11 mouse cellular contexts compared by ENCODE assay signal in genomic region chr4:136120041-136120440, GRCm38 (mm10). TPM values are rescaled to one million over a fixed set of nuclear protein-coding genes. Genes with fewer than 3 reads are reported as not detected.
A peak's percentile ranks its signal among the peaks of the same experiment; 100 is the strongest.
DNase-seq lines count a peak whose midpoint lies in the region; ATAC-seq and TF ChIP-seq lines count a peak whose summit lies in the region.
"Had no signal": no experiment of that assay in that cellular context is flagged by ENCODE, and none has a peak within 500 bp of the region (broad histone marks: within the 10 kb centered on the region; RNA-seq: fewer than 3 reads in every experiment).

No protein-coding gene starts in this region.

- H3K4me1 ChIP-seq in lung, embryonic 14.5 days (ENCODE audit: insufficient read depth) = no peaks in the 10 kb centered on the region
- H3K4me1 ChIP-seq in midbrain, embryonic 14.5 days (ENCODE audit: control insufficient read depth, insufficient read depth, low read length) = no peaks in the 10 kb centered on the region

- no peak overlapping the region for H3K4me2 ChIP-seq in lung, embryonic 14.5 days
- H3K4me2 ChIP-seq in midbrain, embryonic 14.5 days (ENCODE audit: low read length) = no peak overlapping the region
- H3K4me2 ChIP-seq: heart, embryonic 13.5 days had no signal

- H3K4me3 ChIP-seq in lung, embryonic 14.5 days (ENCODE audit: low read depth, low read length) = no peak overlapping the region
- no peak overlapping the region for H3K4me3 ChIP-seq in midbrain, embryonic 14.5 days (replicated peaks; ENCODE audit: low read depth, low read length)
- H3K4me3 ChIP-seq: heart, embryonic 13.5 days had no signal

- 14% methylated on average over 16 of the region's 16 CpGs for WGBS in lung, embryonic 14.5 days
- 50% methylated on average over 16 of the region's 16 CpGs for WGBS in midbrain, embryonic 14.5 days

- DNase-seq in adrenal gland, adult 2 months = peak; percentile 56
- no peak for DNase-seq in adrenal gland, postnatal 4 days (ENCODE audit: low spot score in 2 of 2)
- peak; percentile 69 for DNase-seq in lung, embryonic 14.5 days
- DNase-seq in lung, postnatal 36 days = no peak
- peak; percentile 28 to 42 for DNase-seq in kidney, adult 8-10 months
- DNase-seq in lung, postnatal 4 days = peak; percentile 45 to 77
- no peak for DNase-seq in midbrain, embryonic 14.5 days
- DNase-seq in left cerebral cortex, adult 9 months (ENCODE audit: low spot score in 2 of 2) = no peak

- TF ChIP-seq CTCF in lung, embryonic 14.5 days (IDR thresholded peaks at IDR 0.05; ENCODE audit: low read depth) = no peak

- no peaks in the 10 kb centered on the region for H3K27me3 ChIP-seq in lung, embryonic 14.5 days (ENCODE audit: insufficient read depth, low read length)
- H3K27me3 ChIP-seq in midbrain, embryonic 14.5 days (ENCODE audit: control insufficient read depth, insufficient read depth, low read length) = no peaks in the 10 kb centered on the region
- H3K27me3 ChIP-seq: heart, embryonic 13.5 days; Patski had no signal

- H3K36me3 ChIP-seq in lung, embryonic 14.5 days (ENCODE audit: insufficient read depth) = no peaks in the 10 kb centered on the region
- no peaks in the 10 kb centered on the region for H3K36me3 ChIP-seq in midbrain, embryonic 14.5 days (ENCODE audit: control insufficient read depth, insufficient read depth, low read length)
- H3K36me3 ChIP-seq: heart, embryonic 13.5 days had no signal

- no peaks in the 10 kb centered on the region for H3K9me3 ChIP-seq in lung, embryonic 14.5 days (ENCODE audit: low read depth, low read length)
- H3K9me3 ChIP-seq in midbrain, embryonic 14.5 days (ENCODE audit: control insufficient read depth, low read length) = no peaks in the 10 kb centered on the region
- H3K9me3 ChIP-seq: heart, embryonic 13.5 days had no signal

- H3K27ac ChIP-seq in lung, embryonic 14.5 days (ENCODE audit: low read depth) = no peak overlapping the region
- no peak overlapping the region for H3K27ac ChIP-seq in midbrain, embryonic 14.5 days (replicated peaks; ENCODE audit: low read depth, low read length)
- H3K27ac ChIP-seq: heart, embryonic 13.5 days had no signal

- ATAC-seq in lung, embryonic 14.5 days (ENCODE audit: insufficient read depth) = peak; percentile 42; the same call in 1 of the 2 replicates
- no peak for ATAC-seq in midbrain, embryonic 14.5 days (ENCODE audit: low FRiP score, low TSS enrichment)
- ATAC-seq: forebrain, embryonic 16.5 days; Patski had no signal

- no peak overlapping the region for H3K9ac ChIP-seq in lung, embryonic 14.5 days
- no peak overlapping the region for H3K9ac ChIP-seq in midbrain, embryonic 14.5 days (replicated peaks; ENCODE audit: low read length)
- H3K9ac ChIP-seq: heart, embryonic 13.5 days had no signal

RNA-seq across cellular contexts. Expression of gene Id3, which starts 23.3 kb away (rescaled TPM):
- 10 to 100 TPM; 31.5 to 70.5 TPM for total RNA-seq in adrenal gland, adult 2 months (2021)
- polyA plus RNA-seq in adrenal gland, adult 2 months (2012; rRNA removed) = 235 and 298 TPM in 2 replicates
- 10 to 100 TPM; 97.4 to 99.5 TPM for total RNA-seq in adrenal gland, postnatal 4 days (2021)
- 469 and 477 TPM in 2 replicates for polyA plus RNA-seq in lung, embryonic 14.5 days (2014; fragmentation: Nextera tagmentation; extraction: Ambion mirVana)
- polyA plus RNA-seq in midbrain, embryonic 14.5 days (2014; fragmentation: Nextera tagmentation; extraction: Ambion mirVana) = 108 and 140 TPM in 2 replicates

RNA-seq across cellular contexts. Expression of gene E2f2, which starts 52.2 kb away (rescaled TPM):
- 1 to 10 TPM; 1.8 to 5.1 TPM for total RNA-seq in adrenal gland, adult 2 months (2021)
- polyA plus RNA-seq in adrenal gland, adult 2 months (2012; rRNA removed) = 2.9 and 3.0 TPM in 2 replicates
- 10 to 100 TPM; 15.0 to 23.0 TPM for total RNA-seq in adrenal gland, postnatal 4 days (2021)
- polyA plus RNA-seq in lung, embryonic 14.5 days (2014; fragmentation: Nextera tagmentation; extraction: Ambion mirVana) = 5.5 and 6.5 TPM in 2 replicates
- polyA plus RNA-seq in midbrain, embryonic 14.5 days (2014; fragmentation: Nextera tagmentation; extraction: Ambion mirVana) = 1.2 and 1.7 TPM in 2 replicates

Comparison
In these comparisons a context has a peak if more than half of its experiments do, and no peak if none do; other contexts are left out.
1. DNase-seq: peak in adrenal gland, adult 2 months (single experiment), lung, embryonic 14.5 days (single experiment), kidney, adult 8-10 months (2 of 2) and lung, postnatal 4 days (2 of 2); none in adrenal gland, postnatal 4 days (0 of 2), lung, postnatal 36 days (single experiment), midbrain, embryonic 14.5 days (single experiment) and left cerebral cortex, adult 9 months (0 of 2).